Mouse (Mus musculus): ENCODE data around the gene Lemd2.

The Lemd2 gene

GRCm38 (mm10) chr17:27154256-27154655 lies 50.0 kb downstream of the Lemd2 start:
- peak; percentile 83 for DNase-seq

DNA sequence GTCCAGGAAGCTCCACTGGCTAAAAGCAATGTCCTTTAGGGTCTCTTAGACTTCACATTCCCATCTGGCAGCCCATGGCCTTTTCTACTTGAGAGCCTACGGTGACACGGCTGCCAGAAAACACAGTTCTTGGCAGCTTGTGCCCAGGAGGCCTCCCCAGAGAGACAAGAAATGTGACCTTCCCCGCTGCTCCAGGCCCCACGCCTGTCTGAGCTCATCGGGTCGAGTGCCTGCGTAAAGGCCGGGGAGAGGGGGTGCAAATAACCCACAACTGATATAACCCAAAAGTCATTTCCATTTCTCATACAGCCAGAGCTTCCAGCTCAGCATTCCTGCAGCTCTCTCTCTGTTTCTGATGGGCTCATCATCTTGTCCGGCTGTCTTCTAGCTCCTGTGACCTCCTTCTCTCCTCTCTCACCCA lies 50.5 kb downstream of the Lemd2 start:
- peak; percentile 55 for DNase-seq

GRCm38 (mm10) chr17:27152976-27153723 lies 51.1 kb downstream of the Lemd2 start:
- DNase-seq = no peak

DNA sequence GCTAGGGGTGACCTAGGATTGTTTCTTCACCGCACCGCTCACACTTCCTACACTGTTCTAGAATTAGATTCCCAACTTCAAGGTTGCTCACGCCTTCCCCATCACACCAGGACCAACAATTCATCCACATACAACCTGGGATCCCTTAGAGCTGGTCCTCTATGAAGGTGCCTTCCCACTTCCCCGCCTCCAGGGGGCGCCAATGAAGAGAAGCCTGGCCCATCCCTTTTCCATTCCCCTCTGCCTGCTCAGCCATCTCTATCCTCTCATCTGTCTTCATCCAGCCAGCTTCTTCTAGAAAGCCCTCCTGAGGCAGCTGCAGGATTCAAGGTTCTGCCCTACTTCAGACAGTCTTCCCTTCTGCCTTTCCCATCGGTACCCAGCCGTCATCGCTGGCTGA lies 52.9 kb downstream of the Lemd2 start:
- DNase-seq = no peak

GRCm38 (mm10) chr17:27150871-27151270 lies 53.4 kb downstream of the Lemd2 start:
- DNase-seq = no peak

GRCm38 (mm10) chr17:27146323-27146923 lies 57.8 kb downstream of the Lemd2 start:
- DNase-seq = no peak

DNA sequence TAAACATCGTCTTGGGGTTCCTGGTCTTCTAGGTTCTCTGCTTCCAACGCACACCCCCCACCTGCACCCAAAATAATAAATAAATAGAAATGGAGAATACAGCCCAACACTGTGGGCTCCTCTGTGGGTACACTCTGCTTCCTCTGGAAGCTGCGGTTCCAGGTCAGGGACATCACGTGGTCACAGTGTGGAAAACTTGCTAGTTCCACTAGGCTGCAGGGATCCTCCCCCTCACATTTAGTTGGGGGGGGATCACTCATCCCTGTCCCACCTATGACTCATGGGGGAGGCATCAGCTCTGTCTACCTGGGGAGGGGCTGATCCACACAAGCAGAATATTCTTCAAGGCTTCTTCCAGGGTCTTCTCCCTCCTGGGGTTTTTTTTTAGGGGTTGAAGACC lies 60.1 kb downstream of the Lemd2 start:
- no peak for DNase-seq

GRCm38 (mm10) chr17:27141971-27142450 lies 62.3 kb downstream of the Lemd2 start:
- no peak for DNase-seq

DNA sequence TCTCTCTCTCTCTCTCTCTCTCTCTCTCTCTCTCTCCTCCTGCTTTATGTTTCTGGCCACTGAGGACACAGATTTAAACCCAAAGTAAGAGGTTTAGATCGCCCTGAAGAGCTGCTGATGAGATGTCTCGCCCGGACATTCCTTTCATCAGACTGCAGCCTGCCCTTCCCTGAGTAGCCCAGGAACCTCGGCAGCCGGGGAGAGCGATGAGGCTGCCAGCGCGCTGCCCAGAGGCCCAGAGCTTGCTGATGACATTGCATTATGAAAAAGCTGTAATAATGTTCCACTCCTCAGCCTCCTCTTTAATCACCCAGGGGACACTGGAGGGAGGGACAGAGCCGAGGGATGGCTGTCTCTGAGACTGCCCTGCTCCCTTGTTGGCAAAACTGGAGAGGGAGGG lies 64.0 kb downstream of the Lemd2 start:
- DNase-seq = no peak
